Mouse (Mus musculus) forebrain, postnatal 0 days (tissue): ENCODE results near the gene Agr2. TPM values are rescaled to one million over a fixed set of nuclear protein-coding genes. Genes with fewer than 3 reads are reported as not detected.

ENCODE experiments used
- ATAC-seq: fragments of 200-750 bp; cut with Nextera tagmentation; 2 replicates; pipeline ENCODE4 v1.8.0; 2017; ENCODE audit warnings: mild to moderate bottlenecking, moderate library complexity
- DNase-seq: peaks from one replicate; pipeline ENCODE4 v3.0.0-alpha.2; 2015
- H3K27ac ChIP-seq: fragments of 300-500 bp; sonication (generic); 2 replicates; pipeline ENCODE4 v1.5.1; 2014; ENCODE audit warnings: low read depth, mild to moderate bottlenecking, antibody characterized with exemption, low read length, moderate library complexity, mixed read lengths
- H3K27me3 ChIP-seq: fragments of 300-500 bp; sonication (generic); 2 replicates; pipeline ENCODE4 v1.6.1; 2014; ENCODE audit warnings: mild to moderate bottlenecking, low read length, mixed read lengths; ENCODE audit not compliant: insufficient read depth
- H3K36me3 ChIP-seq: fragments of 300-500 bp; sonication (generic); 2 replicates; pipeline ENCODE4 v1.6.1; 2014; ENCODE audit warnings: mild to moderate bottlenecking, moderate library complexity; ENCODE audit not compliant: insufficient read depth
- H3K4me1 ChIP-seq: fragments of 300-500 bp; sonication (generic); 2 replicates; pipeline ENCODE4 v1.6.1; 2014; ENCODE audit warnings: antibody characterized with exemption; ENCODE audit not compliant: insufficient read depth
- H3K4me2 ChIP-seq: fragments of 300-500 bp; sonication (generic); 2 replicates; pipeline ENCODE4 v1.6.1; 2014; ENCODE audit warnings: low read depth, mild to moderate bottlenecking, moderate library complexity
- H3K4me3 ChIP-seq: fragments of 300-500 bp; sonication (generic); 2 replicates; pipeline ENCODE4 v1.5.1; 2014; ENCODE audit warnings: low read depth, low read length, mixed read lengths
- H3K9ac ChIP-seq: fragments of 300-500 bp; sonication (generic); 2 replicates; pipeline ENCODE4 v1.6.1; 2014; ENCODE audit warnings: mild to moderate bottlenecking
- H3K9me3 ChIP-seq: fragments of 300-500 bp; sonication (generic); 2 replicates; pipeline ENCODE4 v1.6.1; 2016; ENCODE audit warnings: low read length
- CTCF ChIP-seq: sonication (generic); IDR thresholded peaks from 2 replicates; pipeline ENCODE4 v1.5.1; 2016; ENCODE audit warnings: antibody characterized with exemption, control low read depth, low read depth
- WGBS: fragments of 180-500 bp; shearing (Covaris S2); extraction: QIAGEN DNeasy Blood & Tissue Kit; methylation state at CpG from one replicate; pipeline ENCODE4 v1.1.7; 2014; 5-methylcytosine and 5-hydroxymethylcytosine counted together
- polyA plus RNA-seq: library from polyadenylated mRNA; unstranded; fragments of >200 nt; fragmentation: Nextera tagmentation; extraction: Ambion mirVana; gene quantifications from 2 replicates; pipeline ENCODE4 v1.2.1, GENCODE M21; 2015
- total RNA-seq: library from RNA; depleted of rRNA; stranded (reverse); fragments of >200 nt; gene quantifications from 2 replicates; pipeline ENCODE4 v1.2.3, GENCODE M21; 2014; rRNA removed

Gene Agr2
- total RNA-seq: not detected in 2 replicates
- 0.19 and 0.21 TPM in 2 replicates for polyA plus RNA-seq

DNA sequence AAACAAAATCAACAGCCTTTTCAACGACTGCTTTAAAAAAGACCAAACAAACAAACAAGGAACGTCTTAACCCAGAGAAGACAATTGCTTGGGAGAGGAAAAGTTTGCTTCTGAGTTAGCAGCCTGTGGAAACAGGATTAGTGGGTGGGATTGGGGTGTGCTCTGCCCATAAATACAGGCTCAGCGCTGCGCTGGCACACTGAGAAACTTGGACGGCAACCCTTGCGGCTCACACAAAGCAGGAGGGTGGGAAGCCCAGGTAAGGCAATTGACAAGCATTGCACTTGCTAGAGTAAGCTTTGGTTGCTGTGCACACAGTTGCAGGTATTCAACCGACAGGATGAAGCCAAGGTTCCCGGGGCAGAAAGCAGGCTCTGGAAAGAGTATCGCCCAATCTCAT, at the start of gene Agr2:
Agr2 (plus strand) TSS at position 197 of the 400 bp plus-strand sequence.
- H3K36me3 ChIP-seq: no peaks in the 10 kb centered on the region
- ATAC-seq (no peak), DNase-seq (no peak)
- no peak within 1 kb of the TSS for H3K27ac ChIP-seq
- H3K9ac ChIP-seq: no peak within 1 kb of the TSS
- WGBS: 58% methylated on average over 9 of the region's 9 CpGs
- H3K27me3 ChIP-seq: no peaks in the 10 kb centered on the region
- H3K4me1 ChIP-seq: no peaks in the 10 kb centered on the region
- no peak within 1 kb of the TSS for H3K4me3 ChIP-seq
- H3K9me3 ChIP-seq: no peaks in the 10 kb centered on the region
- TF ChIP-seq CTCF: no peak
- no peak within 1 kb of the TSS for H3K4me2 ChIP-seq

DNA sequence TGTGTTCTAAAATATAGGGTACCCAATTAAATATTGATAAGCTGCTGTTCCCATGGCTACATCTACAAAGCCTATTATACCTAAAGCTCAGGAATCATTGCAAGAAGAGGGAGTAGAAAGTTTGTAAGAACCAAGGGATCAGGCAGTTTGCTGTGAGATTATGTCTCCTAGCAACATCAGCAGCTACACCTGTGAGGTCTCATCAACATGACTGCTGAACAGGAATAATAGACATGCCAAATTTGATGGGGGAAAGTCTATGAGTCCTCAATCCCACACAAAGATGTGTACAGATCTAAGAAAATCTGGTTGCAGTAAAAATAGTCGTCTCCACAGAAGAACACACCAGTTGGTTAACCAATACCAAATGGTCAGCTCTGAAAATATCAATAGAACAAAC, 41.0 kb upstream of the Agr2 start:
- Histone ChIP-seq H3K9ac (no peak overlapping the region), H3K9me3 (no peaks in the 10 kb centered on the region), H3K27ac (no peak overlapping the region), H3K36me3 (no peaks in the 10 kb centered on the region), H3K27me3 (no peaks in the 10 kb centered on the region), H3K4me3 (no peak overlapping the region), H3K4me2 (no peak overlapping the region), H3K4me1 (no peaks in the 10 kb centered on the region)
- DNase-seq (no peak), ATAC-seq (peak; percentile 73; the same call in 1 of the 2 replicates)
- WGBS: 18% methylated on average over 1 of the region's 1 CpGs
- TF ChIP-seq CTCF: no peak

DNA sequence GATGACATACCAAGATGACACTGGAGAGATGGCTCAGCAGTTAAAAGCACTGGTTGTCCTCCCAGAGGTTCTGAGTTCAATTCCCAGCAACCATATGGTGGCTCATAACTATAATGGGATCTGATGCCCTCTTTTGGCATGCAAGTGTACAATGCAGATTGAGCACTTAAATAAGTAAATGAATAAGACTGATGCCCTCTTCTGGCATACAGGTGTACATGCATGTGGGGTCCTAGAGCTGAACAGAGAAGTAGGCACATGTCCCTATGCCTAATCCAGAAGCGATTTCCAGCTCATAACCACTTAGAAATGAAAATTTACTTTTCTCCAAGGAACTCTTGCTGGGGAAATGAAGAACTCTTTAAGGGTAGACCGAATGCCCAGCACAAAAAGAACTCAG, 35.5 kb upstream of the Agr2 start:
- Histone ChIP-seq H3K4me3 (no peak overlapping the region), H3K4me1 (no peaks in the 10 kb centered on the region), H3K9me3 (no peaks in the 10 kb centered on the region), H3K9ac (no peak overlapping the region), H3K27me3 (no peaks in the 10 kb centered on the region), H3K36me3 (no peaks in the 10 kb centered on the region), H3K4me2 (no peak overlapping the region), H3K27ac (no peak overlapping the region)
- WGBS: 81% methylated on average over 2 of the region's 2 CpGs
- ATAC-seq (no peak), DNase-seq (no peak)
- TF ChIP-seq CTCF: peak; percentile 41

DNA sequence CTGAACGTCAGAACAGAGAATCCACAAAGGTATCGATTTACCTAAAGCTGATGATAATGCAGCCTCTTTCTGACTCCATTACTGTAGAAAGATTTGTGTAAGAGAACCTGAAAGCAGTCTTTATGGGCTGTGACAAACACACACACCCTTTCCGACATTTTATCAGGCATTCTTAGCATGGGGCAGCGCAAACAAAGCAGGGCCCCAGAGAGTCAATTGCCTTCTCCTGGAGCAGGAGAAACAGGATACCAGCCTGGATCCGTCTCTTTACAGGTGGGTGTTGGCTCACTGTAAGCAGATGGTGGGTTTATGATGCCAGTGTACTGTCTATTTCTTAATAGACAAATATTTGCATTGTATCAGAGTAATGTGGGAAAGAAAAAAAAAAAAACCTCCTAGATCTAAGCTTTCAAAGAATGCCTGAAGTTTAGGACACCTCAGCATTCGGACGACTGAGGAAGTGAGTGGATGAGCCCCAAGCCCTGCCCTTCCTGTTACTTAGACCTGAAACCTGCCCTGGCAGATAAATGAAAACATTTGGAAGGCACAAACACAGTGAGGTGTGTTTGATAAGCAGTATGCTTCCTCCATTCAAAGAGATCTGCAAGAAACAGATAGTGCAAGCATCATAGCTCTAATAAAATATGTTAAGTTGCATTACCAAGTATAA, 26.5 kb upstream of the Agr2 start:
- Histone ChIP-seq H3K4me2 (no peak overlapping the region), H3K9me3 (no peaks in the 10 kb centered on the region), H3K27ac (no peak overlapping the region), H3K27me3 (no peaks in the 10 kb centered on the region), H3K36me3 (no peaks in the 10 kb centered on the region), H3K9ac (no peak overlapping the region), H3K4me1 (no peaks in the 10 kb centered on the region), H3K4me3 (no peak overlapping the region)
- no peak for DNase-seq
- no peak for ATAC-seq
- TF ChIP-seq CTCF: no peak
- WGBS: 69% methylated on average over 7 of the region's 7 CpGs

- no peak overlapping the region for H3K4me2 ChIP-seq
- H3K27ac ChIP-seq: no peak overlapping the region
- WGBS: 77% methylated on average over 7 of the region's 7 CpGs
- no peak for TF ChIP-seq CTCF
- no peak for DNase-seq
- no peak overlapping the region for H3K9ac ChIP-seq
- H3K4me1 ChIP-seq: no peaks in the 10 kb centered on the region
- H3K4me3 ChIP-seq: no peak overlapping the region
- H3K27me3 ChIP-seq: no peaks in the 10 kb centered on the region
- H3K9me3 ChIP-seq: no peaks in the 10 kb centered on the region
- no peaks in the 10 kb centered on the region for H3K36me3 ChIP-seq
- ATAC-seq: no peak
Measured at GRCm38 (mm10) chr12:35966768-35967141, 26.0 kb upstream of the Agr2 start.

- ATAC-seq: no peak
- no peak for TF ChIP-seq CTCF
- Histone ChIP-seq H3K36me3 (no peaks in the 10 kb centered on the region), H3K9me3 (no peaks in the 10 kb centered on the region), H3K27me3 (no peaks in the 10 kb centered on the region), H3K27ac (no peak overlapping the region), H3K4me1 (no peaks in the 10 kb centered on the region), H3K4me3 (no peak overlapping the region), H3K4me2 (no peak overlapping the region), H3K9ac (no peak overlapping the region)
- DNase-seq: no peak
- 86% methylated on average over 3 of the region's 3 CpGs for WGBS
Measured at GRCm38 (mm10) chr12:35975898-35976297, 16.8 kb upstream of the Agr2 start.

DNA sequence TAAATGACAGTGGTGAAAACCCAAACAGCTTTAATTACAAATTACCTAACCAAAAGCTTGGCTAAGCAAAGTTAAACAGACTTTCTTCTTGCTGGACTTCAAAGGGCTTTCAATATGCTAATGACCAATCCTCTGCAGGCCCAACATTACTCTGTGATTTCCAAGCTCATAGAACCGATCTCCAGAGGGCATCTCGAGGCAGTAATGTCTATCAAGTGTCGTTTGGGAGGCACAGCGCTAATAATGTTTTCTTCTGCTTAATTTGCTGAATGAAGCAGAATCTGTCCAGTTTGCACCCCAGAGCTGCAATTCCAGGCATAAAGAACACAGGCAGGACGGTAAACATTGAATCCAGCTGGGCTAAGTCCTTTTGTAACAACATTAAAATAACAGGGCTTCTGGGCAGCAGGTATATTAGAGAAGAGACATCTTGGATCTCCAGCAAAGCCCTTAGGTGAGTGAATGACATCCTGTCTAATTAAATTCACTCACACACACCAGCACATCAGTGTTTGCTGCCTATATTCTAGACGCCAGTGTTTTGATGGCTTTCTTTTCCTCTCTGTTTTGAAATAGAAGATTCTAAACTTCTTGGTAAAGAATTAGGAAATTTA, 15.0 kb upstream of the Agr2 start:
- H3K9ac ChIP-seq: no peak overlapping the region
- H3K4me2 ChIP-seq: no peak overlapping the region
- no peaks in the 10 kb centered on the region for H3K36me3 ChIP-seq
- H3K27me3 ChIP-seq: no peaks in the 10 kb centered on the region
- H3K27ac ChIP-seq: no peak overlapping the region
- H3K9me3 ChIP-seq: no peaks in the 10 kb centered on the region
- TF ChIP-seq CTCF: no peak
- no peak overlapping the region for H3K4me3 ChIP-seq
- 17% methylated on average over 6 of the region's 6 CpGs for WGBS
- no peaks in the 10 kb centered on the region for H3K4me1 ChIP-seq
- ATAC-seq (no peak), DNase-seq (no peak)
